Mouse (Mus musculus) thymus, postnatal 4 days (tissue): ENCODE measurements around the gene Slc44a2.

Experiments used
- DNase-seq: peaks from one replicate; pipeline ENCODE4 v3.0.0; 2021

The Slc44a2 gene

DNA sequence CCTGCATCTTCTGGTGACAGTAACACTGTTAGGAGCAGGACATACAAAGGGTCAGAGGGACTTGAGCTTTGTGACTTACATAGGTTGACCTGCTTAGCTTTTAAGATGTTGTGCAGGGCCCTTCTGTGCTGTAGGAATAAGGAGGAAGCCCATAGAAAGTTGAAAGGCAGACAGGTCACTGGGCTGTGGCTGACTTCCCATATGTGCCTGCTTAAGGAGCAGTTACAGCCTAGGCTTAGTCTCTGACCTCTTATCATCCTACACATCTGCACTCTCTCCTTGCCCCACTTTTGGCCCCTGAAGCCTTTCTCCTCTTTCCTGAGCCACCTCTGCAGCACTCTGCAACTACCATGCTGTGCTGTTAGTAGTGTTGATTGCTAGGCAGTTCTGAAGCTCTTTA lies 63.5 kb downstream of the Slc44a2 start:
- no peak for DNase-seq

DNA sequence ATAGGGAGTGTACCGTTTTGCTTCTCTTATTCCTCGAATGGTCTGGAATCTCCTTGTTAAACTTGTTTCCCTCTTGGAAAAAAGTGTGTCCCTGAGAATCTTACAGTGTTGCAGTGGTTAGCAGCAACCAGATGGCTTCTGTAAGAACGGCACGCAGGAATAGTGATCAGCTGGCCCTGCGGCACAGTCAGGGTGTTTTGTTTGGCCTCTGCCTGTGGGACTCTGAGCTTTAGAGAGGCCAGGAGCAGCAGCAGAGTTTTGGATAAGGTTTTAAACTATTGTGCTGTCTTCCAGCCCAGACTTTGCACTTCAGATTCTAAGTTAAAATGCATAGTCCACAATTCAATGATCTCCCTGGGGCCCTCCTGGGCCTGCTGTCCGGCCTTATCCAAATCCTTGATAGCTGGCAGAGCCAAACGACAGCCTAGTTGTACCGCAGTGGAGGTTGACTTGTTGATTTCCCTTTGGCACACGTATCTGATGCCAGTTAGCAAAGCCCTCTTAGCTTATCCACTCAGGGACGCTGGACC lies 72.2 kb downstream of the Slc44a2 start:
- DNase-seq: no peak

DNA sequence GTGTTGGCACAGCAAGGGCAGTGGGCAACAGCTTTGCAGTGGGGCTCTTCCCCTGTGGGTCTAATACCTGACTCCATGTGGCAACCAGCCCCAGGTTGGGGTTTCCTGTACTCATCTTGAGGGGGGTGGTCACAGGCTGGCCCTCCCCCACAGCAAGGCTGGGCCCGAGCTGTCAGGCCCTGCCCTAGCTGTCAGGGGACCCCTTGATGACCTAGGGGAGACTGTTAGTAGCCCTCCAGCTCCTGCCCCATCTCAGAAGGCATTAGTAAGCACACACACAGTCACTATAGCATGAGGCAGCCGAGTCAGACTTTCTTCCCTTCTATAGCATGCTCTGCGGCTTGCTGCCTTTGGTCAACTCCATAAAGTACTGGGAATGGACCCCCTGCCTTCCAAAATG lies 75.2 kb downstream of the Slc44a2 start:
- DNase-seq: no peak

DNA sequence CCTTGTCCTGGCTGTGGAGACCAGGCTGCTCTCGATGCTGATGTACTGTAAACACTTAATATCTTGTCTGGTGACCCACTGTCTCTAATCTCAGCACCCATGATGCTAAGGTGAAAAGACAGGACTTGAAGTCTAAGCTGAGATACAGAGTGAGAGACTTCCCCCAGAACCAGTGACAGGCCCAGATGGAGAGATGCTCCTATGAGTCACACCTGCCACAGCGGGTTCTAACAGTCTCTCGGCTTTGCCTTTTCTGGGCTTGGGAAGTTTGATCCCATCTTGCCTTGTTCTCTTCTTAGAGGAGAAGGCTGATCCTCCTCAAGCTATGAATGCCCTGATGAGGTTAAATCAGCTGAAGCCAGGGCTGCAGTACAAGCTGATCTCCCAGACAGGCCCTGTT lies 76.7 kb downstream of the Slc44a2 start:
- no peak for DNase-seq

DNA sequence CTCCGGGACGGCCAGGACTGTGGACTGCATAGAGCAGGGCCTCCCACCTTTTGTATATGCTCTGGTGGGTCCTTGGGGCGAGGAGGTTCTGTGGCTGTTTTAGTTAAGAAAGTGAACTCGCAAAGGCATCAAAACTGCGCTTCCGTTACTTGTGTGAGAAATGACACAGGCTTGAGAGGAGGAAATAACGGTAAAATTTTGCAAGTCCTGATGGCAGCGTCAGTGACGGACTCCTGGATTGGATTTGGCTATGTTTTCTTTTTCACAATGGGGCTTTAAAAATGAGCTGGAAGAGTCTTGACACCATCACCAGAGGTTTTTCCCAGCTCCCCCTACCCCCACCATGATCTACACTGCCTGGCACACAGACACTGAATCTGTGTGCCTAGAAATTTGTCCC lies 80.5 kb downstream of the Slc44a2 start:
- DNase-seq: no peak

DNA sequence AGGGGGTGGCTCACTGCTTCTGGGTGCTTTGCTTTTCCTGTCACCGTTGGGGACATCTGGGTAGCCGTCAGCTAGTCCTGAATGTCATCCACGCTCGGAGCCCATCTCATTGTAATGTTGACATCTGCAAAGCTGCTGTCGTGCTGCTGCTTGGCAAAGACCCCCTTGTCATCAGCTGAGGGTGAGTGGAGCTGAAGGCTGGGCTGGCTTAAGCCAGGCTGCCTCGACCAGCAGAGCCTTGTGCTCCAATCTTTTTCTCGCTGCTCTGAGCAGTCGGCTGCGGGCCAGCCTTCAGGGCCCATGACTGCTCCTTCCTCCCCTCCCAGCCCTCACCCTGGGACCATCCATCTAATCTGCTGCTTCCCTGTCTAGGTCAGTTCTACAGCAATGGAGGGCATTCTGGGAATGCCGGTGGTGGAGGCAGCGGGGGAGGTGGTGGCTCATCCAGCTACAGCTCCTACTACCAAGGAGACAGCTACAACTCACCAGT lies 82.3 kb downstream of the Slc44a2 start:
- no peak for DNase-seq

DNA sequence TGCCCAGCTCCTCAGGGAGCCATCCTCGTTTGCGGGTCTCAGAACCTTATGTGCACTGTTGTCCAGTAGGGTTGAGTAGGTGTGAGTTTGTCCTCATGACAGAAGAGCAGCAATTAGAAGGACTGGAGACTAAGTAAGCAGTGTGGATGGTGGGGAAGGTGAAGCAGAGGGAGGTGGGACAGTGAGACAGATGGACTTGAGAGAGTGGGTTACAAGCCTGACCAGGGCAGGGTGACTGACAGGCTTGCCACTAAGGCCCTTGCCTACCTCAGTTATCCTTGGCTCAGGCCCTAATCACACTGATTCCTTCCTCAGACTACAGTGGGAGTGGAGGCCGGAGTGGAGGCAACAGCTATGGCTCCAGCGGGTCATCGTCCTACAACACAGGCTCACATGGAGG lies 83.2 kb downstream of the Slc44a2 start:
- DNase-seq: no peak
